Mouse (Mus musculus): ENCODE results near the gene Runx1.

The Runx1 gene

DNA sequence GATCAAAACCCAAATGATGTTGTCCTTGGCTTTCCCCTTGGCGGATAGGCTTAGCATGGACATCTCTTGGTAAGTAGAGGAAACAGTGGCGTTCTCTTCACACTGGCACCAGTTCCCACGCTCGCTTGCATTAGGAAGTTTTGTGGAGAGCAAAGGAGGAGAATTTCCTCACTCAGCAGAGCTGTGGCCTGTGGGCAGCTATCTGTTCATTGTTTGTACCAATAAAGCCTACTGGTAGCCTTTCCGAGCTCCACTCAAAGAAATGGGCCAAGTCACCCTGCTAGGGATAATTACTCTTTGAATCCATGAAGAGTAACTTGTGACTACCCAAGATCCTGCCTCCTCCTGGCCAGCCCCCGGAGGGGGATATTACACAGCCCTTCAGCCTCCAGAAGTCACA is 734 bp upstream of the Runx1 start:
- DNase-seq (ENCODE audit: low read depth, low spot score): peak; percentile 11

DNA sequence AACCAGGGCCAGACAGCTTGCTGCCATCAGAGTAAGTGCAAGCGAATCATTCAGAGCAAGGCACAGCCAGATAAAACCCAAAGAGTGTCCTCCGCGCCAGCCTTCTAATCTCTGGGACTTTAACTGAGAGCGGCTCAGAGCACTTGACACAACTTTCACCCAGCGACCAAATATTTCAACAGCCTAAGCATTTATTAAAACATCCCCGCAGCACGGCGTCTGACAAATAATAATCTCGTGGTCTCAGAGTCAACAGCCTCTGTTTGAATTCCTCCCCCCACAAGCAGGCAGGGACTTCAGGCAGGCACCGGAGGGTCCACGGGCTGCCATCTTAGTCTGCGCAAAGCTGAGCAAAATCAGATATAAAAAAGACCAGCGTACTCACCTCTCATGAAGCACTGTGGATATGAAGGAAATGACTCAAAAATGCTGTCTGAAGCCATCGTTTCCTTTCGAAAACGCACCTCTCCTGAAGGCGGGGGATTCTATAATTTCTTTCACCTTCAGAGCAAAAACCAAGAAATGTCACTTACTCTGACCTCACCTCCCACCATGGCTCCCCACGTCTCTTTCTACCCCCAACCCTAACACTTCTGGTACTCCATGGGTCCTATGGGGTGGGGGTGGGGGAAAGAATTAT is 625 bp downstream of the Runx1 start:
- peak; percentile 40 for DNase-seq (ENCODE audit: low read depth, low spot score)

DNA sequence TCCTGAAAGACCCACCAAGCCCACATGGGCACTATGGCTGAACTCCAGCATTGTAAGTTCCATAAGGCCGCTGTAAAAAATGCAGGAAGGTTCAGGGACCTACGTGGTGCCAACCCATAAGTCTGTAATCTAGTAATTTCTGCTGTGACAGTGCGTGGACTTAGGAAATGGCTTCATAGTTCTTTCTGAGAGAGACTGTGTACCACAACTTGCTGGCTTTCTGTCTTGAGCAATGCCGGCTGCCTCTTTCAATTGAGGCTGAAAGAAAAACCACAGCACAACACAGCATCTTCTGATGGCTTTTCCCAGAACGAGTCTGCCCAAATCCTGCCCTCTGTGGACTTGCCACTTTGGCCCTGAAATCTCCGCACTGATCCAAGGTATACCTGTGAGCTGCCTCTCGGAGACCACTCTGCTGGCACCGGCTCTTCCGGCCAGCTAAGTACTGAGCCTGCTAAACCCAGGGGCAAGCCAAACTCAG is 1.2 kb downstream of the Runx1 start:
- peak; percentile 54 for DNase-seq (ENCODE audit: low read depth, low spot score)

GRCm38 (mm10) chr16:92824003-92824722 is 1.8 kb downstream of the Runx1 start:
- peak; percentile 52 for DNase-seq (ENCODE audit: low read depth, low spot score)

DNA sequence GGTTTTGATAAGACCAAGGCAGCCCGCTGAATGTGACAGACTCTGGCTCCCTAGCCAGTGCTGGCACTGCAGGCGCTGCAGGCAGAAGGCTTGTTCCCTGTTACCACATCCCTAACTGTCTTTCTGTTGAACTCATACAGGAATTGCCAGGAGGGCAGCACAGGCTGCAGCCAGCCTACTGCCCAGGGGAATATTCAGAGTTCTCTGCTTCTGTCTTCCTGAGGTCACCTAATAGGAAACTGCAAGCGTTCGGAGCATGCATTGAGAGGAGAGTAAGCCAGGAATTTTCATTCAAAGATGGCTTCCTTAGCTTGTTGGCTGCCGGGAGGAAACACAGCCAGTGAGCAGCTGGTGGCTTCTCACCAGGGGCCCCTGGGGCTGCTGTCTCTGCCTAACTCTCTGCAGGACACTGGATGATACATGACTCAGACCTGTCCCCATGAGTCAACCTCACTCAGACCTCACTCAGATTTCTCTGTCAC is 2.5 kb downstream of the Runx1 start:
- DNase-seq (ENCODE audit: low read depth, low spot score): peak; percentile 83

DNA sequence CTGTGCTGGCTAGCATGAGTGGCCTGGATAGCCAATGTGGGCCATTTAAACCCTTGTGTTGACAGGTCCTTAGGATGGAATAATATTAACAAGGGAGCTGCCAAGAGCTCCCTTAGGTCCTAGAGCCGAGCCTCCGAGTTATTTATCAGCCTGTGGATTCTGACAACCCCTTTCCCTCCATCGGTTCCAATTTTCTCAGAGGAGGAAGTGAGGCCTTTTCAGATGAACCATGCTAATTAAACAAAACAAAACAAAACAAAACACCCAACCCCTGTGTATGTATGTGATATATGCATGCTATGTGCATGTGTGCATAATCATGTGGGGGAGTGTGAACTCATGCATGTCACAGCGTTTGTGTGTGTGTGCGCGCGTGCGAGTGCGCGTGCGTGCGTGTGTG is 3.3 kb downstream of the Runx1 start:
- peak; percentile 25 for DNase-seq (ENCODE audit: low read depth, low spot score)

GRCm38 (mm10) chr16:92821938-92822629 is 3.9 kb downstream of the Runx1 start:
- no peak for DNase-seq (ENCODE audit: low read depth, low spot score)

DNA sequence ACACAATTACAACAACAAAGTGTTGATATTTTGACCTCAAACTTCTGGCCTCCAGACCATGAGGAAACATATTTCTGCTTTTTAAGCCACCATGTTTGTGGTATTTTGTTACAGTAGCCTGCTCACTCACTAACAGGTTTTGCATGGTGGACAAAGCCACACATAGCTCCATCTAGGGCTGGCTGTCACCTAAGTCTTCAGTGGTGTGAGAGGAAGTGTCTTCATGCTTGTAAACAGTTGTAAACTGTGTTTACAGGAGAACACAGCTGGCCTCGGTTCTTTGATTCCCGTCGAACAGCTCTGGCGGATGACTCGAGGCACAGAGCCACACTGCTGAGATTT is 4.4 kb downstream of the Runx1 start:
- no peak for DNase-seq (ENCODE audit: low read depth, low spot score)

GRCm38 (mm10) chr16:92820451-92820850 is 5.5 kb downstream of the Runx1 start:
- DNase-seq (ENCODE audit: low read depth, low spot score): no peak

GRCm38 (mm10) chr16:92818480-92819269 is 7.3 kb downstream of the Runx1 start:
- DNase-seq (ENCODE audit: low read depth, low spot score): no peak

GRCm38 (mm10) chr16:92816092-92816491 is 9.9 kb downstream of the Runx1 start:
- DNase-seq (ENCODE audit: low read depth, low spot score): no peak

DNA sequence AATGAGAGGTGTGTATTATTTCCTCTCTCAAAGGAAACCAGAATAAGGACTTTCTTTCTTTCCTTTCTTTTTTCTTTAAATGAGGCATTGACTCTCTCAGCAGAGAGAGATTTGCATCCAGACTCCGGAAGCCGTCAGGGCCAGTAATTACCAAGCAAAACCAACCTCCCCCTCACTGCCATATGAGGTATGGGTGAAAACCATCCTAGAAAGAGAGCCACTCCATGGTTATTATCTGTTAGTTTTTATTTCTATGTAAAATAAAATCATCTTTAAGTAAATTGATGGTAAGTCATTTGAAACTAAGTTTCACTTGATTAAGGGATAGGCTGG is 10.8 kb downstream of the Runx1 start:
- DNase-seq (ENCODE audit: low read depth, low spot score): no peak

- DNase-seq (ENCODE audit: low read depth, low spot score): peak; percentile 19
These were observed 11.4 kb downstream of the Runx1 start for GRCm38 (mm10) chr16:92814366-92815194.

DNA sequence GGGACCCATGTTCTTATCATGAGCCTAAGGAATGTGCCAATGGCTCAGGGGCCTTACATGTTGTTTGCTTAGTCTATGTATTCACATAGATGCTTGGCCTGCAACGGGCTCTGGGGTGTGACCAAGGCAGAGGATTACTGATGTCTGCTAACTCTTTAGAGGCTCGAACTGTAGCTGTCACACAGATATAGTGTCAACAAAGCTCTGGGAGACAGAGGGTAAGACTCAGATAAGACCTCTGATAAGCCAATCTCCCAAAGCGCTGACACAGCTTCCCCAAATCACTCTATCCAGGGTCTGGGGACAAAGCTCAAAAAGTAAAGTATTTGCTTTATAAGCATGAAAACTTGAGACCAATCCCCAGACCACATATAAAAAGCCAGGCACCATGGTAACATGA is 13.5 kb downstream of the Runx1 start:
- no peak for DNase-seq (ENCODE audit: low read depth, low spot score)

- DNase-seq (ENCODE audit: low read depth, low spot score): no peak
These were observed 15.2 kb downstream of the Runx1 start for GRCm38 (mm10) chr16:92810568-92811240.

DNA sequence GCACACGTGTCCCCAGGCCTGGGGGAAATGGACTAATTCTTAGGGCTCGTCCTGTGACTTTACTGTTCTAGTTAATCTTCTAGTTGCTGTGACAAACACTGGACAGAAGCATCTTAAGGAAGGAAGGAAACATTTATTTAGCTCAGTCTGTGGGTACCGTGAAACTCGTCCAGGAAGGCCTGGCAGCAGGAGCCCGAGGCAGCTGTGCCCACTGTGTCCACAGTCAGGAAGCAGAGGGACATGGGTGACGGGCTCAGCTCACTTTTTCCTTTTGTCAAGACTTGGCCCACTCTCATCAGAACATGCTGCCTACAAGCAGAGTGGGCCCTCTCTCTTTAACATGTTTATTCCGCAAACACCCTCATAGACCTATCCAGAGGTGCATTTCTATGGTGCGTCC is 18.2 kb downstream of the Runx1 start:
- DNase-seq (ENCODE audit: low read depth, low spot score): no peak

DNA sequence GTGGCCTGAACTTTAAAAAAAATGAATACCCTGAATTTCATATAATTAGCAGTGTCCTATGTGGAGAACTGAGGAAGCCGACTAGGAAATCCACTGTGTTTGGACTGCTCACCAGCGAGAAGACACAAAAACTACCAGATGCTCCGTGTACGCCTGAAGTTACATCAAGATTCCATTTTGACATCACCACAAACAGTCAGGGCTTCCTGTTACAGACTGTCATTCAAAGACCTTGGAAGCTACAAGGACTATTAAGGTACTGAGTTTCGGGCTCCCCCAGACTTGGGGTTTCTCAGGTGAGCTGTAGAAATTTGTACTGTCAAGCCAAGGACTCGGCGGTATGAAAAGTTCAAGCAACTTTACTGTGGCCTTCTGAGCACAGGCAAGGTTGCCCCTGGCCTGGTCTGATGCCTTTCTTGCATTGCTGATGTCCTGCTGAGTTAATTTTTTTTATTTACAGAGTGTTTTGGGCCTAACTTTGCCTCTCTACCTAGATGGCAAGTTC is 22.8 kb downstream of the Runx1 start:
- DNase-seq (ENCODE audit: low read depth, low spot score): no peak

GRCm38 (mm10) chr16:92801567-92801966 is 24.4 kb downstream of the Runx1 start:
- DNase-seq (ENCODE audit: low read depth, low spot score): no peak

DNA sequence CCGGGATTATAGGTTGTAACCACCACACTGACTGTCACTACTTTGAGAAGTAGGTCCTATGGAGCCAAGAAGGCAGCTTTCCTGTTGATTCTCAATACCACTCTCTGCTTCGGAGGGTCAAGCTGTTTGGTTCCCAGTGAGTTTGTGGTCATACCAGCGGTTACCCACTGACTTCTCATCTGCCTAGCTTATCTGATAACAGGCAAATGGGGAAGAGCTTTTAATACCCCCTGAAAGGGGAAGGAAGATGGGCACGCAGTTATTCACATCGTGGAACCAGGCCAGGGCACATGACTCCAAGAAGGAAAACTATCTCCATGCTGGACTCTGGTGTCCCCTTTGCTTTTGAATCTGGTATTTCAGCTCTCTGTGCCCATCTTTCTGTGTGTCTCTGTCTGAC is 25.1 kb downstream of the Runx1 start:
- DNase-seq (ENCODE audit: low read depth, low spot score): no peak

GRCm38 (mm10) chr16:92799940-92800339 is 26.0 kb downstream of the Runx1 start:
- no peak for DNase-seq (ENCODE audit: low read depth, low spot score)
